Mouse (Mus musculus): ENCODE measurements around the gene Spink4.
A peak's percentile ranks its signal among the peaks of the same experiment; 100 is the strongest.
"Not testable (repeated sequence)": the region's sequence is repeated elsewhere in the genome, so short reads cannot be mapped to it uniquely, and the experiment has no call there.

Gene Spink4

DNA sequence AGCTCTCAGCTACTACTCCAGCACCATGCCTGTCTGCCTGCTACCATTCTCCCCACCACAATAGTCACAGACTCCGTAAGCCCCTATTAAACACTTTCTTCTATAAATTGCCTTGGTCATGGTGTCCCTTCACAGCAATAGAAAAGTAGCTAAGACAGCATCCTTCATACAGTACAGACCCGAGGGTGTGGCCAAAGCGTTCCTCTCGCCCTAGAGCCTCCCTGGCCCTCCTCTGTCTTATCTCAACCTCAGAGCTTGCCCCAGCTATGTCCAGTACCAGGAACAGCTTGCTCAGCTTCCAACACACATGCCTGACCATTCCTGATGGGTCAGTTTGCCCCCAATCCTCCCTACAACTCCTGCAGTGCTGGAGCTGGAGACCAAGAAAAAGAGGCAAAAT is 19.2 kb upstream of the Spink4 start:
- DNase-seq (ENCODE audit: low spot score): no peak

DNA sequence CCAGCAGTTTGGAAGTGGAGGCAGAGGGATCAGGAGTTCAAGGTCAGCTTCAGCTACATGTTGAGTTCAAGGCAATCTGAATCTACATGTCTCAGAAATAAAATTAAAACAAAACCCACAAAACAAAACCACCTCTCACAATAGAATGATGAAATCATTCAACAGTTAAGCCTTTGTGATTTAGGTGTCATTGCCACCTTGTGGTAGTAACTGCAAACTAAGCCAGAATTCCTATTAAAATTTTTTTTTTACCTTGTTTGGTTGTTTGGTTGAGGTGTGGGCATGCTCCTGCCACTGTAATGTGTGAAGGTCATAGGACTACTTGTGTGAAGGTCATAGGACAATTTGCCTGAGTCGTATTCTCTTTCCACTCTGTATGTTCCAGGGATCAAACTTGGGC is 13.6 kb upstream of the Spink4 start:
- DNase-seq (ENCODE audit: low spot score): no peak

GRCm38 (mm10) chr4:40908261-40908969 is 11.4 kb upstream of the Spink4 start:
- no peak for DNase-seq (ENCODE audit: low spot score)

- DNase-seq (ENCODE audit: low spot score): no peak
These were observed 5.5 kb upstream of the Spink4 start for GRCm38 (mm10) chr4:40914287-40914867.

- DNase-seq (ENCODE audit: low spot score): no peak
These were observed 3.9 kb upstream of the Spink4 start for GRCm38 (mm10) chr4:40915947-40916346.

GRCm38 (mm10) chr4:40916592-40917155 is 3.2 kb upstream of the Spink4 start:
- no peak for DNase-seq (ENCODE audit: low spot score)

GRCm38 (mm10) chr4:40920576-40920975 is 724 bp downstream of the Spink4 start:
- DNase-seq (ENCODE audit: low spot score): no peak

GRCm38 (mm10) chr4:40921288-40921687 is 1.4 kb downstream of the Spink4 start:
- no peak for DNase-seq (ENCODE audit: low spot score)

DNA sequence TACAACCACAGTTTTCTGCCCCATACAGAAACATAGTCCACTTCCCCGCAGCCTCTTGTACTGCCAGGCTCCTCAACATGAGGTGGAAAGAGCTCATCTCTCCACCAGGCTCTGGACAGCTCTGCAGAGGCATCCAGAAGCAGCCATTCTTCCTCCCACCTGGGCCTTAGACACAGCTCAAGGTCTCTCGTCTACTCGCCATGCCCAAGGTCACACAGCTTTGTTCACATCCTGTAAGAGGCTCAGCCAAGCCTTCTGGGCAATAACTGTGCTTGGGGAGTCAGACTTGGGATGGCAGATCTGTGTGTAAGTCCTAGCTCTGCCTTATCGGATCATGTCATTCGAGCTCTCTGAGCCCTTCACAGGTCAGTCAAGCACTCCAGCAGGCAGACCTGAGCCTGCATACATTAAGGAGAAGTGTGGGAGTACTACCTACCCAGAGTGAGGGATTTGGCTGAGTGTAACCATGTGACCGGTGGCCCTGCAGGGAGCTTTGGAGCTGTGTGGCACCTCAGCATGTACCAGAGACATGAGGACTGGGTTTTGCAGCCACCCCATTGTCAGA is 3.3 kb downstream of the Spink4 start:
- DNase-seq (ENCODE audit: low spot score): no peak

- no peak for DNase-seq (ENCODE audit: low spot score)
These were observed 5.7 kb downstream of the Spink4 start for GRCm38 (mm10) chr4:40925568-40925967.

GRCm38 (mm10) chr4:40929046-40929445 is 9.2 kb downstream of the Spink4 start:
- no peak for DNase-seq (ENCODE audit: low spot score)

DNA sequence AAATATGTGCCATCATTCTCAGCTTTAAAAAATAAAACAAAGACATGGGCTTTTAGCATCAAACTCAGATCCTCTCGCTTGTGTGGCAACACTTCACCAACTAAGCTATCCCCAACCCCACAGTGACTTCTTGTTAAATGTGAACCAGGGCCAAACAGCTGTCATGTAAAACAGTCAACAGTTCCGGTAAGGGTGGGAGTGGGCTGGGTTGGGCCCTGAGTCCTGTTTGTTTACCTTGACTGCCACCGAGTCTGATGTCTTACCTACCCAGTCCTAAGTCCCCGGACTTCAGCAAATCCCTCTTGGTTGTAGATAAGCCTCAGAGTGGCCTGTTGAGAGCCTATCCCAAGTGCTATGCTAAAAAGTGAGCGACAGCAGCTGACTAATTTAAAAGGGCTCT is 13.8 kb downstream of the Spink4 start:
- no peak for DNase-seq (ENCODE audit: low spot score)

- not testable (repeated sequence) for DNase-seq (ENCODE audit: low spot score)
These were observed 14.5 kb downstream of the Spink4 start for GRCm38 (mm10) chr4:40934369-40934768.

DNA sequence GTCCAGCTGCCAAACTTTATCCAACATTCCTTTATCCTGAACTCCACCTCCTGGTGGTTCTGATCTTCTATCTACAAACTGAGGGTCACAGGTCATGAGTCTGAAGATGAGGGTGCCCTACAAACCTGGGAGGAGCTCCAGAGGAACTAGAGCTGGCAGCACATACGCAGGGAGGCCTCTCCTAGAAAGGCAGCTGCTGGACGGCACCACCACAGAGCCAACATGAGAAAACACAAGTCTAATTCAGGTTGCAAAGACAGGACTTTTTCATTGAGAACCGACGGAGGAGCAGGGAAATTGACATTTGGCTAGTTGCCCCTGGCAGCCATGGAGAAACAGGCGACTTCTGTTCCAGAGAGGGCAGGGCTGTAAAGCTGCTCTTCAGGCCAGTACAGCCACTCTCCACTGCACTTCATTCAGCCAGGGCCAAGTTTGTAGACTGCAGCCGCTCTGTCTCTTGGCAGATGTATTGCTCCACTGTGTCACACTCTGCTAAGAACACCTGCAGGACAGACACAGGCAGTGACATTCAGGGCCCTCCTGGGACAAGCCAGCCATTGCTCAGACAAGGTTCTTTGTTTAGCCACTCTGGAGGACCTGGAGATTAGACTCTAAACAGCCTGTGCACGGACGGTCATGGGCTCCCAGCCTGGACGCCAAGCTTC is 16.5 kb downstream of the Spink4 start:
- peak; percentile 63 for DNase-seq (ENCODE audit: low spot score)

DNA sequence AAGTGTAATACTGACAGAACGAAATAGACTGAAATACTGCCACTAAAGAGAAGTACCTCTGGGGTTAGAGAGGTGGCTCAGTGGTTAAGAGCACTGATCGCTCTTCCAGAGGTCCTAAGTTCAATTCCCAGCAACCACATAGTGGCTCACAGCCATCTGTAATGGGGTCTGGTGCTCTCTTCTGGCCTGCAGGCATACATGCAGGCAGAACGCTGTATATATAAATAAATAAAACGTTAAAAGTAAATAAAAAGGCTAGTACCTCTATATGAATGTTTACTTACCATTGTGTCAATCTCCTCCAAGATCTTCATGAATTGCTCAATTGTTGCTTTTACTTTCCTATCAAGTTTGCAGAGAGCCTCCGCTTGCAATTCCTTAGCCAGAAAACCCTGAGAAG is 18.9 kb downstream of the Spink4 start:
- DNase-seq (ENCODE audit: low spot score): no peak

DNA sequence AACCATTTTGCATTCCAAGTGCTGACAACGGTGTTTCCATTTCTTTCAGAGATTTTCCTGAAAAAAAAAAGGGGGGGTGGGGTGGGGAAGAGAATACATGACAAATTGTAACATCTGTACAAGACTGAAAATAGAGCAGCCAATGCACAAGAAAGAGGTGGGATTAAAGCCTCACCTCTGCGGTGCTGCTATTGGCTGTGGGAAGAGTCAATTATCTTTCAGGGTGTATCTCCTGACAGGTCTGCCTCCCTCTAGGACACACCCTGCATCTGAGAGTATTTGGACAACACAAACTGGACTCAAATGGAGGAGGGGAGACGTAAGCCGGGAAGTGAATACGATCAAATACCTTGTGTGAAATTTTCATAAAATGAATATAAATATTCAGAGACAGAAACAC is 23.8 kb downstream of the Spink4 start:
- DNase-seq (ENCODE audit: low spot score): no peak

DNA sequence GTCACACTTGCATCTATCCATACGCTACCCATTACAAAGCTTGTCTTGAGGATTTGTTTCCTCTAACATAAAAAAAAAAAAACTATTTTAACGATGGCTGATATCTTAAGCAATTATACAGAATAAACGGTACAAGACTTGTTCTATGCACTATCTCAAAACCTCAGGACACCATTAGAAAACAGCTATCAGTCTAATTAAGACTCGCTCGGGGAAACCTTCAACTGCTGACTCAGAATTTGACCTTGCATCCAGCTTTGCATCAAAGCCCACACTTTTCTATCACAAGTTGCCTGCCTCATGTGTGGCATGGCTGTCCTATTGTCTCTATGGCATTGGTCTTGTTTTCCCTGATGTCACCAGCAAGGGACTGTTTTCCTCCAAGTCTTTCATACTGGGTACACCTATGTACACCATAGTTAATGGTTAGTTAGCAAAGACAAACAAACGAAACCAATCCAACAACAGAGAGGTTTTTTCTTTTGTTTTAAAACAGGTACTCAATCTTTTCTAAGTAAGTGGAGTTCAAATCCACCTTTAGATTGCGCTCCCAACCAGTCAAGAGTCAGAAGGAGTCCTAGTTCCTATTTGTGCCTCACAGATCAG is 26.8 kb downstream of the Spink4 start:
- DNase-seq (ENCODE audit: low spot score): no peak

DNA sequence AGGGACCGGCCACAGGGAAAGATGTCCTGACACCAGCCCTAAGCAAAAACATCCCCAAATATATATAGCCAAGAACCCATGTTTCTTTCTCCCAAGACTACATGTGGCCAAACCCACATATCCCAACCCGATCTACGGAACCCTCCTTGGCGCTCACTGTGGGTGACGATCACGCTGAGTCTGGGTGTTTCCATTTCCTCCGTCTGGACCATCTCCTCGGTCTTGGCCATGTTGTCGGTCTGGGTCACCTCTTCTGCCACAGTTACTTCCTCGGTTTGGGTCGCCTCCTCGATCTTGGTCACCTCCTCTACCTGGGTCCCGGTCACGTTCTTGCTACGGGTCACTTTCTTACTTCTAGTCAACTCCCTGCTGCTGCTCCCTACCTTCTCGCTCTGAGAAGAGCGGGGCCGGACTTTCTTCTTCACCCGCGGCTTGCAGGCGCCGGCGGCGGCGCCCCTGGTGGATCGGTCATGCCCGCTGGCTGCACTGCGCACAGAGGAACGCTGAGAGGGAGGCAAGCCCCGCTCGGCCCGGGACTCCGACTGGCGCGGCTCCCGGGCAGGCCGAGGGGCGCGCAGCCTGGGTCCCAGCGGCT is 27.8 kb downstream of the Spink4 start:
- no peak for DNase-seq (ENCODE audit: low spot score)

DNA sequence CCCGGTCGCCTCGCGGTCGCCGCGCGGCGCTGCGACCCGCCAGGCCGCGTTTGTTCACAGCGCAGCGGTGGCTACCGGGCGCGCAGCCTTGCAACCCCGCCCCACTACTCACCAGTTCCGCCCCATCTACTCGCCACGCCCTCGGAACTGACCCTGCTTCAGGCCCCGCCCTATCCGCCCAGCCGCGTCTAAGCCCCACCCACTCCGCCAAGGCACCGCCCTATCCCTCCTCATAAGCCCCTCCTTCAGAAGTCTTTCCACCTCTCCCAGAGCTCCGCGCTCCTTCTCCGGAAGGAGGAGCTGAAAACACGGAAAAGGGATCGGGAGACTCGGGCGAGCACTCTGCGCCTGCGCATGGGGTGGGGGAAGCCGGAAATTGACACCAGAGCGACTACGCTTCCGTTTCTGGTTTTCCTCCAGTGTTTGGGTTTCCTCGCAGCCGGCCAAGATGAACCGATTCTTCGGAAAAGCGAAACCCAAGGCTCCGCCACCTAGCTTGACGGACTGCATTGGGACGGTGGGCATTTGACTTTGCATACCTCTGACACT is 28.4 kb downstream of the Spink4 start, which contains the start of the genes Bag1 and Chmp5:
Bag1 (minus strand) TSS at position 135 of the 549 bp plus-strand sequence.
Chmp5 (plus strand) TSS at position 248 of the 549 bp plus-strand sequence.
- DNase-seq (ENCODE audit: low spot score): peak; percentile 98

- no peak for DNase-seq (ENCODE audit: low spot score)
These were observed 33.7 kb downstream of the Spink4 start for GRCm38 (mm10) chr4:40953521-40953920.

GRCm38 (mm10) chr4:40955942-40956341 is 36.1 kb downstream of the Spink4 start:
- no peak for DNase-seq (ENCODE audit: low spot score)

Data from layer of hippocampus, adult 11-12 months (tissue).